Mouse (Mus musculus) urinary bladder, postnatal 14 days (tissue): Measurements from ENCODE around the gene Mtap.

Experiments used
- DNase-seq: peaks from one replicate; pipeline ENCODE4 v3.0.0; 2021; ENCODE audit warnings: low spot score

Gene Mtap

DNA sequence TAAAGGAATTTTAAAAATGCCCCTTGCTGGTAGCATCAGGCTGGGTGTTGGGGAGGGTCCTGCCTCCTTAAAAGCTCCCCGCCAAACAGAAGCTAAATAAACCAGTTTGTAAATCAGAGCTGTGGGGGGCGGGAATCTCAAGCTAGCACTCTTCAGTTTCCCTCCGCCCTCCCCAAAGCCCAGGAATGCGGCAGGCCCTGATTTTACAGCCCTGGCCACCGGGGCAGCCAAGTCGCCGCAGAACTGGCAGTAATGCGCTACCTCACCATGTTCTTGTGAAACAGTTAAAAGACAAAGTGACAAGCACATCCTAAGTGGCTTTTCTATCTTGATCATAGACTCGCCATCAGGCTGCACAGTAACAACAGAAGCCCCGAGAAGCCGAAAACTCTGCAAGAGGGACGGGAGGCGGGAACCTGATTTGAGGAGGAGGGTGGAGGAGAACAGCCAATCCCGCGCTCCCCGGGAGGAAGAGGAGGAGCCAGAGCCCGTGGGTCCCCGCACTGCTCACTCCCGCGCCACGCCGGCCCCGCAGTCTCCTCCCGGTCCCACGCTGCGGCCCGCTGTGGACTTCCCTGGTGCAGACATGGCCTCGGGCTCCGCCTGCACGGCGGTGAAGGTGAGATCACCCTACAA lies at the start of gene Mtap:
Gene Mtap, plus strand, starts transcription at position 217 of the 636 bp plus-strand sequence.
- peak; percentile 84 for DNase-seq

DNA sequence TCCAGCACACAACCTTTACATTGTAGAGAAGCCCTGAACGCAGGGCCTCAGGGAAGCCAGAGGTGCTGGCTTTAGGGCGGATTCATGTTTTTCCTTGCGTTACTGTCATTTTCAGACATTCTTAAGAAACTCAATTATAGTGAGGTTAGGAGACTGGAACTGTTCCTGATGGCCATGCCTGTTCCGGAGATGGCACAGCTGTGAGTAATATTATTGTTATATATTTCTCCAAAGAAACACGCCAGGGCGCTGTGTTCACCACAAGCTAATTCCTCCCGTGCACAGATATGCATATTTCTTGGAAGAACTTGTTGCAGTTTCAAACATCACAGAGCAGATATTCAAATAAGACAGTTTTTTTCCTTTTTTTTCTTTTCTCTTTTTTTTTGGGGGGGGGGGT lies 47.8 kb upstream of the Mtap start:
- no peak for DNase-seq

DNA sequence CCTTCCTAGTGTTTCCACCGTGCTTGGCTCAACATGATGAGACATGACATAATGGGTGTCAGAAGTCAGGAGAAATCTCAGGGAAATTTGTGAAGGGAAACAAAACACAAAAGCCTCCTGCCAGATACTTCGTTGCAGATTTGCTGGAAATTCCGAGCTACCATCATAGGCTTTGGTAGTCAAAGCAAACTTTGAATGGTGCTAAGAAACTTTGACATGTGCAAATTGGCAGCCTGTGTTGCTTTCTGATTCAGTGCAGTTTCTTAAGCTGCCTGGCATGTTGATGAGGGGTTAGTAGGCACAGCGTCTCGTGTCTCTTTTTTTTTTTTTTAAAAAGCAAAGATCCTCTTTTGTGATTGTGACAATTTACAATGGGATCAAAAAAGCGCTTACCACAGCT lies 46.7 kb upstream of the Mtap start:
- no peak for DNase-seq

DNA sequence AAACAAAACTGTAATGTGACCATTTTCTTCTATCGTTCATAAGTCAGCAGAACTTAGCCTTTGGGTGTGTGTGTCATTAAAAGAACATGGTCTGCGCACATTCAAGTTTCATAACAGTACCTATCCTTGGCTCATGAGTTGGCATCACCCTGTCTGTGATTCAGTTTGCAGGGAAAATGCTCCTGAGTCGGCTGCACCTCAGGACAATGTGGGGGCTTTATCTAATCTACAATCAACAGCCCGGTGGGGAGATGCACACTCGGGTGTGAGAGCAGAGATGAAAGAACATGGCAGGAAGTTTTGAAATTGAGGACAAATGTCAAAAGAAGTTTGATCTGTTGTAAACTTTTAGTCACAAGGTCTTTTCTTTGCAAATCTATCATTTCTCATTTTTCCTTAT lies 44.8 kb upstream of the Mtap start:
- DNase-seq: no peak

DNA sequence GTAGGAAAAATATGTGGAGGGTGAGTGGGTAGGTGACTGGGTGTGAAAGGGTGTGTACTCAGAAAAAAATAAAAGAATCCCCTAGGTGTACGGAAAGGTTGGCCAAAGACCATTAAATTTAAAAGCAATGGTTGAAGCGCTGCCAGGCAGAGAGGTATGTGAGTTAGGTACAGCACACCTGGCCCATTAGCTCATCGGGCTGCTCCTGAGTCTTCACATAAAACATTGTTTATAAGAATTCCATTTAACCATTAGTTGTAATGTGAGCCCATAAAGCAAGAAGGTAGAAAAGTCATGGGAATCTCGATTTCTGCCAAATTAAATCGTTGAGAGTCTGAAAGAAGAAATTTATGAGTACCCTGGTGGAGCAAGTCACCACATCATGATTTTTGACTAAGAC lies 42.1 kb upstream of the Mtap start:
- DNase-seq: no peak

DNA sequence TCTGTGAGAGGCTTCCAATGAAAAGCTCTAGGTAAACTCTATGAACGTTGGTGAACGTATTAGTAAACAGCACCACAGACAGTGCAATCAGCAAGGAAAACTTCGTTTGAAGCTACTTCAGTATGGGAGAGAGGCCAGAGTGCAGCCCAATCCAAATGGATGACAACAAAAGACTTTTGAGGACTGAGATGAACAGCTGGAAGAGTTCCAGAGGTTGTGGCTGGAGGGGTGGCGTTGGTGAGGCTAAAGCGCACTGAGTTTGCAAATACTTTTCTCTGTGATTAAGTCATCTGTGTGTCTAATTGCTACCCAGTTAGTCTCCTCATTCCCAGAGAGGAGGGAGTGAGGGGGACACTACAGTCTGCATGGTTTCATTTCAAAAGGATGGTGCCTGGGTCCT lies 38.7 kb upstream of the Mtap start:
- no peak for DNase-seq

DNA sequence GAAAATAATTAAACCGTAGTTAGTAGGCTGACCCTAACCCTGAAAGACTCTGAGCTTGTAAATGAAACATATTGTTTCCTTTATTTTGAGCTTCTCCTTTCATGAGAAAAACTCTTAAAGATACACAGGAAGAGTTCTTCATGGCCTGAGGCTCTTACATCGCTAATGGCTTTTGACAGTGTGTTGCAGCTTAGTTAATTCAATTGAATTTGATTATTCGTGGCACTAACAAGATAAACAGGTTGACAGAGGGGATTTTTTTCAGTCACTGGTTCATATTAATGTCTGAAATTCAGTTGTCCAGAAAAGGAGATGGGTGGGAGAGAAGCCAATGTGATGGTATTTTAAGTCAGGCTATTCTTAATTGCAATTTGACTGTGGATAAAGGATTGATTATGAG lies 35.6 kb upstream of the Mtap start:
- no peak for DNase-seq

DNA sequence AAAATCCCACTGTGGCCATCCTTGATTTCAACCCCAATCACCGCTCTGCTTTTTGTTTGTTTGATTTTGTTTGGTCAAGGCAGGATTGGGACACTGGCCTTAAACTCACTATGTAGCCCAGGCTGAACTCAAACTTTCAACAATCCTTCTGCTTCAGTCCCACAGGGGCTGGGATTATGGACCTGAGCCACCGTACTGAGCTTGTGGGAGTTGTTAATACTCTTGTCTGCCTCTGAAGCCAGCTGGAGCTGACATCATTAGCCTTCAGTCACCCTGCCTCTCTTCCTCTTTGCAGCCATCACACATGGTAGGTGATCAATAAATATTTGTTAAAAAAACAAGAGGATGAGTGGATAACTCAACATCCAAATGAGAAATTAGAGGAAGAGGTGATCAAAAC lies 34.6 kb upstream of the Mtap start:
- DNase-seq: no peak

DNA sequence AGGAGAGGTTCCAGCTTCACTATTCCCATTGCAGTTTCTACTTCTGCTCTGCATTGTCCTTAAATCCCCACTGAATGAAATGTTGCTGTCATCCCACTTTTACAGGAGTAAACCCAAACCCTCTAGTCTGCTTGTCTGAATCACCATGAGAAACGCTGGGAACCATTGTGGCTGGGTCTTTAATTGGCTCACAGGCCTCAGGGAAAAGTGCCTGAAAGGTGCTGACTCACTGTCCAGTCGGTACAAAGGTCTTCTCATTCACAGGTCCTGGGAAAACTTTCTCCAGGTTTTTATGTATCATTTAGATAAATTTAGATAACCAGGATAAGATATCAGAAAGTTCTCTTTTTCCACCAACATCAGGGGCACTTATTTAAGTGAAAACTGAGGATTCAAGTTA lies 31.4 kb upstream of the Mtap start:
- DNase-seq: no peak

DNA sequence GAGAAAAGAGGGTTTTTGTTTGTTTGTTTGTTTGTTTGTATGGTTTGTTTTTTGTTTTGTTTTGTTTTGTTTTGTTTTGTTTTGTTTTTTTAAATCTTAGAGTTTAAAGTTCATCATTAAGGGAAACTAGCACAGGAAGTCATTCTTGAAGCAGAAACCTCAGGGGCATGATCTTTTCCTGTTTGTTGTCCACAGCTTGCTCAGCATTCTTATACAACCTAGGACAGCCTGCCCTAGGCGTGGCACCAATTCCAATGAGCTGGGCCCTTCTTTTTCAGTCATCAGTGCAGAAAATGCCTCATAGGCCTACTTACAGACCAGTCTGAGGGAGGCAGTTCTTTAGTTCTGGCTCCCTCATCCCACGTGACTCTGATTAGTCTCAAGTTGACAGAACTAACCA lies 30.4 kb upstream of the Mtap start:
- DNase-seq: no peak

DNA sequence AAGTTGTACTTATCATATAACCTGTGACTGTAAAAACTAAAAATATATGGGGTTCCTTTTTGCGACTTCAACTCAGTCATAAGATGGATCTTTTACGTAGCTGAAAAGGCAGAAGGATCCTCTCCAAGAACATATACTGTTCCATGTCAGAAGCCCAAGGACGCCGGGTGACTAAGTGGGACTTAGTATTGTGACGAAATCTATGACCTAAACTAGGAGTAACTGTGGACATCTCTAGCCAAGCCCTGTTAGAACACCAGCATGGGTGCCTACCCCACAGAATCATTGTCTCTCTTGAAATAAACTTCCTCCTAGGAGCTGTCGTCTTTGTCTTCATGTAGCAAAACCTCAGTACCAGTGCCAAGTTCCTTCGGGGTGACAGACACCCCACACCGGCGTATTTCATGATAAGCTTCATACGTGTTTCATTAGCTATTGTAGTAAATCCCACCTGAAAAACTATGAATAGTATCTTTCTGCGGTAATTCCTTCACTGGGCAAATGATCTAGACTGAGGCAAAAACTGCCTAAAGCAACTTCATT lies 24.7 kb upstream of the Mtap start:
- DNase-seq: no peak

DNA sequence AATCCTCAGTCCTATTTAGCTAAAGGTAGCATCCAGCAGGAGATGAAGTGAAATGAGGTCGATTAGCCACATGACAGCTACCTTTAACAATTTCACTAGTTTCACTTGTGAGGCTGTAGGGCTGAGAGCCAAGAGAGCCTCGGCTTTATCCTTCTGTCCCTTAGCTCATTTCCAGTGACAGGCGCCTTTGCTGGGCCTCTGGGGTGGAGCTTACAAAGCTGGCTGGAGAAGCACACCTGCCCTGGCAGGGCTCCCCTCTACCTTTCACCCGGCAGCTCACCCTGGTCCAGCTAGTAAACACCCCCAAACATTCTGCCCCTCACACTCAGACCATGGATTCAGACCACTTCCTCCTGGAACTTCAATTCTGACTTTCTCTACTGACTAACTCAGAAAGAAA lies 24.1 kb upstream of the Mtap start:
- DNase-seq: no peak

DNA sequence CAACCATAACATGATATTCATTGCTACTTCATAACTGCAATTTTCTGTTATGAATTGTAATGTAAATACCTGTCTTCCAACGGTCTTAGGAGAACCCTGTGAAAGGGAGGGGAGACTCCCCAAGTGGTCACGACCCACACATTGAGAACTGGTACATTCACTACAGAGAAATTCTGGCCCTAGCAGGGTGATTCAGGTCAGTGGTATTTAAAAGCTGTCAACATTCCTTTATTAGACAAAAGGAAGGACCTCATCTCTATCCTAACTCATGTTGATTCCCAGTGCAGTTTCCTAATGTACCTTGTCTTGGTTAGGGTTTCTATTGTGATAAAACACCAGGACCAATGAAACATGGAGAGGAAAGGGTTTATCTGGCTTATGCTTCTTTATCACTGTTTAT lies 20.9 kb upstream of the Mtap start:
- DNase-seq: no peak

DNA sequence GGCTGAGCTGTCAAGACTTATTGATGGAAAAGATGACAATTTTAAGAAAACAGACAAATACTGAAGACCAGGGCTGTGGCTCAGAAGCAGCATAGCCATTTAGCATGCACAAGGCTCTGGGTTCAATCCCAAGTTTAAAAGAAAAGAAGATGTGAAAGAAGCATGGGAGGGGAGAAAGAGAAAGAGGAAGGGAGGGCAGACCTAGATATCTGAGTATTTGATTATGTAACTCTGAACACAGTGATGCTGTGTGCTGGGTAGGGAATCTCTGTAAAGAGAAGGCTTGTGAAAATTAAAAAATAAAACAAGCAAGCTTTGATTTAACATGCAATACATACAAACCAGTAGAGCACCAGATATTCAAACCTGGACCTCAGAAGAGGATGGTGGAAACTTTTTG lies 17.0 kb upstream of the Mtap start:
- DNase-seq: no peak

DNA sequence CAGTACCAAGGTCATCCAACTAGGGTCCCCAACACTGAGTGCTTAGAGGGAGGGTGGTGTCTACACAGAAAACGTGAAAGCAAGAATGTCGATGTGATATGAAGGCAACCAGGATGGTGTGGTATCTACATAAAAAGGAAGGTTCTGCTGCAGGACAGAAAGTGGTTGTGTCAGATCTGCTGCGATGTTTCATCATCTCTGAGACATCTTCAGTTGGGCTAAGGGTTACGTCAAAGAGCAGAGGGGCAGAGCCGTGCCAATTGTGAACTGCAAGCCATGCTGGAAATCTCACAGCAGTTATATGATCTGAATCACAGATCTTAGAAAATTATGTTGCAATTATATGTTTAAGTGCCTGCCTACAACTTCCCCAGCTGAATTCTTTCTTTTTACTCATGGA lies 16.6 kb upstream of the Mtap start:
- no peak for DNase-seq

DNA sequence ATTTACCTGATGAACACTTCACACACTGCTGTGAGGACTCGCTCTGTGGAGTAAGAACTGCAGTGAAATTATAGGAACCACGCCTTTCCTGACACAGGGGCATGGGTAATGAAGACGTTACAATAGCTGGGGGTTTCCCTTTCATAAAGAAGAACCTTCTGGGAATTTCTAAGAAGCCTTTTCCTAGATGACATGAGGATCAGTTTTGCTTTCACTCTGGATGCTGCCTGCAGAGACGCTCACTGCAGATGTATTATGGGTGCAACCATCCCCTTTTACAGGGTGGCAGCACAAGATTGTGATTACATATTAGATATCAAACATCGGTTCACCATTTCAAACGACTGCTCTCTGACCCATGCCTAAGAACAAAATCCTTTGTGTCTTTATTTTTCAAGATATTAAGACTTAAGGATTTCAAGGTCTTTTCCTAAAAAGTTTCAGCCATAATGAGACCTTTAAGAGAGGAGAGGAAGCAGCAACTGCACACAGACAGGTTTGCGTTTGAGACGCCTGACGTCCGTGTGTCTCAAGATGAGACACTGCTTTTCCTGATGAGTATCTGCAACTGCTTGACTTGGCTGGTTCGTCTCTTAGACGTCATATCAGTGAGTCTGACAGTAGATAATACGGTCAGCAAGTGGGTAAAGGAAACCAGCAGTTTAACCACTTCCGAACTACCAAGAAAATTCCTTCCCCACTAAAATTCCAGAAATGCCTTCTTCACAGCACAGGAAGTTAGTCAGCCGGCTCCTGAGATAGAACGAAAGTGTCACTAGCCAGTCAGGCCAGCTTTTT lies 13.3 kb upstream of the Mtap start:
- no peak for DNase-seq

DNA sequence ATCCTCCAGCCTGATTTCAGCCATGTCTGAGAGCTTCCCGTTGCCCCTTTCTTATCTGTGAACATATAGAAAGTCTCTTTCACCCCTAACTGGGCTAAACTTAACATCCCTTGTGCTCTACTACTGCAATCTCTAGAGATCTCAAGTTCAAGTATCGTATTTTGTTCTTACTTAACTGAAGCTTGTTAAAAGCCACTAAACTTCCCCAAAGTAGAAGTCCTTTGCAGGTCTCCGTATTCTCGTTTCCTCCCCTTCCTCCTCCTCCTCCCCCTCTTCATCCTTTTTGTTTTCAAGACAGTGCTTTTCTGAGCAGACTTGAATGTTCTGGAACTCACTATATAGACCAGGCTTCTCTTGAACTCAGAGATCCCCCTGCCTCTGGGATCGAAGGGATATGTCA lies 9.2 kb upstream of the Mtap start:
- no peak for DNase-seq

DNA sequence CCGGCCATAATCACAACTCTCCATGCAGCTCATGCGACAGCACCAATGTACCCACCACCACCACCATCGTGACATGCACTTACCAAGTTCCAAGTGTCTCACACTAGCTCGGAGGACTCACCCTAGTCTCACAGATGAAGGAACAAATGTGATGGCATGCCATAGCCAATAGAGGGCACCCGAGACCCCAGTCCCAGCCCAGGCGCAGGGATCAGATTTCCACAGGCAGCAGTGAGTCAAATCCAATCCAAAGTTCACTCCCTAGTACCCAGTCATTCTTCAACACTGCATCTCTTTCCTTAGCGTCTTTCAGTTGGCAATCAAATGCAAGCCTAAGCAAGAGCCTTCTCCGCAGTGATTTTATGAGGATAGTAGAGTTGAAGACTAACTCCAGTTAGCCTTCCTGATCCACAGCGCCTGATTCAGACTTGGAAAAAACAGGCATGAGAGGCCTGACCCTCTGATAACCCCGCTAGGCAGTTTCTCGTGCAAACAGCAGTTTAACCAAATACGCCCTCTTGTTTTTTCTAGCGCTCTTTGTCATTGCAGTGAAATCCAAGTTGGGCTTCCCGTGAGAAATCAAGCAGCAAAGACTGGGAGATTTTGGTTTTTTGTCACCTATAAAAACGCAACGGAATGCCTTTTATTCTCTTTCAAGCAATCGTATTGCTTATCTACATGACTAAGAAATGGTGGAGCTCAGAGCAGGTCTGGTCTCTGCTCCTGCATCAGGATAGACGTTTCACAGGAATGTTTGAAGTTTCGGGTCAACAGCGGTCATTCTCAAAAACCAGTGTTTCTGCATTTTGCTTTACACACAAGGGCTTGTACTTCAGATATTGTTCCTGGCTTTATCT lies 8.6 kb upstream of the Mtap start:
- DNase-seq: peak; percentile 65

DNA sequence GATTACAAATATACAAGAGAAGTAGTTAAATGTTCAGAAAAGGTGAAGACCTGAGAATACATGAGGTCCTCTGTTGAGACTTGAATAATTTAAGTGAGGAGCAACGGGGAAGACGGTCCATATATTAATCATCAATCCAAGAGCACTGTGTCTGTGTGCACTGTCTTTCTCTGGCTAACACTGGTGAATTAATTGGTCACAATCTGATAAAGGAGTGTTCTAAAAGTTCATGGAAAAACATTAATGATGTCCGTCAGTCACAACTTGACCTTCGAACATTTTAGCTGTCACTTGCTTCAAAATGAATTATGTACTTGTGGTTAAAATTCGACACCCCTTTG lies 8.0 kb upstream of the Mtap start:
- no peak for DNase-seq

DNA sequence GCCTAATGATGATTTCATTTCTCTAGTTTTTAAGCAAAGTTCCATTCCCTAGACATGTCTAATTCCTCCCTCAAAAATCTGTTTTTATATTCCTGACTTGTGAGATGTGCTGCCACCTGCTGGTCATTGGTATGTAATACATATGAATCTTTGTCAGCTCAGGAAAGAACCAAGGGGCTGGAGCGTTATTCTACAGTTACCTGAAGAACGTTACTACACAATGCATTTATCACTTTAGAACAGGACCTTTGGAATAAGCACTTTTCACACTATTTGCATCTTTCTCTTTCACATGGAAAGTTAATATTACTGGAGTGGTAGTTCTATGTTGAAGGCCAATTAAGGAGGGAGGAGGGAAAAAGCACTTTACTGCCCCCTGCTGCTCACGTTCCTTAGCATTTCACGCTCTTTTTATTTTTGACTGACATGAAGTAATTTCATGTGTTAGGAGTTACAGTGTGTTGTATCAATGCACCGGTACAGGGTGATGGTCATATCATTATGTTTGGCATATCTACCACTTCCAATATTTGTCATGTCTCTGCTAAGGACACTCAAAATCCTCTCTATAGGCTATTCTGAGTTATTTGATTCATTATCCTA lies 7.5 kb upstream of the Mtap start:
- DNase-seq: peak; percentile 77

DNA sequence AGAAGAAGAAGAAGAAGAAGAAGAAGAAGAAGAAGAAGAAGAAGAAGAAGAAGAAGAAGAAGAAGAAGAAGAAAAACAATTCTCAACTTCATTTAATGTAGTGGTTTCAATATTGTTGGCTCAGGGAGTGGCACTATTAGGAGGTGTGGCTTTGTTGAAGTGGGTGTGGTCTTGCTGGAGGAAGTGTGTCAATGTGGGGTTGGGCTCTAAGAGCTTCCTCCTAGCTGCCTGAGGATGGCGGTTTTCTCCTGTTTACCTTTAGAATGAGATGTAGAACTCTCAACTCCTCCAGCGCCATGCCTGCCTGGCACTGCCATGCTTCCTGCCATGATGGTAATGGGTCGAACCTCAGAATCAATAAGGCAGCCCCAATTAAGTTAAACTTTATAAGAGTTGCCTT lies 5.1 kb upstream of the Mtap start:
- no peak for DNase-seq

DNA sequence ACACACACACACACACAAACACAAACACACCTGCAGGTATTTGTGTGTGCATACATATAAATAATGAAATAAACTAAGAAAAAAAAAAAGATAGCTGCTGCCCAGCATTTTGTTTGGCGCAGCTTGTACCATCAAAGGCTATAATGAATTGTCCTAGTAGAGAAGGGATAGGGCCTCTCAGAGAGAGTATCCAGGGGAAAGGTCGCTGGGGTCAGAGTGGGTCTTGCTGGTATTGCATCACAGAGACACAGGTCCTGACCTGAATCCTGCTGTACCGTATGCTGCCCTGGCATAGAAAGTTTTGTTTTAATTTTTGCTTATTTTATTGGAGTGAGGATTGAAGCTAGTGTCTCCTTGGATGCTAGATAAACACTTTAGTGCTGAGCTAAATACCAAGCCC lies 566 bp upstream of the Mtap start:
- no peak for DNase-seq
